Mouse (Mus musculus): ENCODE data around the gene Olfr601.
"Not testable (repeated sequence)": the region's sequence is repeated elsewhere in the genome, so short reads cannot be mapped to it uniquely, and the experiment has no call there.

DNA sequence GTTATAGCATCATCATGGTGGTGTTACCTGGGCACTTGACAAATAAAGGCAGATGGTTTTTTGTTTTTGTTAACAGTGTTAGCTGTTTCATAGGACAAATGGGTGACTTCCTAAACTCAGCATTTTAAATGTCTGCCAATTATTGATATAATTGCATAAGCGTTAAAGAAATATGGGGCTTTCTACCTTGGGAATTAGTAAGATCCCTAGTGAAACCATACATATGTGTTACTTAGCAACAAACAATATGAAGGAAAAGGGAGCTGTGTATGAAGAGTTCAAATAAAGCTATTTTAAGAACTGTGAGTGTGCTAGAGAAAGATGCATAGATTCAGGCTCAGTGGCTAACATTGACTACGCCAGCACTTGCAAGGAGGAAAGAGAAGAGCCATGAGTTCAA is 46.4 kb downstream of the Olfr601 start, which contains the start of gene Olfr597:
- TF ChIP-seq CTCF (IDR thresholded peaks at IDR 0.05; ENCODE audit: low read depth); EP300 (optimal IDR thresholded peaks at IDR 0.05): not testable (repeated sequence)

Data from stomach, postnatal 0 days (tissue).